Mouse (Mus musculus) lung, postnatal 0 days (tissue): Measurements from ENCODE around the gene Gpatch3.

ENCODE experiments used
- CTCF ChIP-seq: IDR thresholded peaks from 2 replicates; pipeline ENCODE4 v1.5.1; 2016; ENCODE audit warnings: antibody characterized with exemption, mild to moderate bottlenecking
- EP300 ChIP-seq: IDR thresholded peaks from 2 replicates; pipeline ENCODE4 v1.6.1; 2016; ENCODE audit warnings: antibody characterized with exemption, mild to moderate bottlenecking, control low read depth

DNA sequence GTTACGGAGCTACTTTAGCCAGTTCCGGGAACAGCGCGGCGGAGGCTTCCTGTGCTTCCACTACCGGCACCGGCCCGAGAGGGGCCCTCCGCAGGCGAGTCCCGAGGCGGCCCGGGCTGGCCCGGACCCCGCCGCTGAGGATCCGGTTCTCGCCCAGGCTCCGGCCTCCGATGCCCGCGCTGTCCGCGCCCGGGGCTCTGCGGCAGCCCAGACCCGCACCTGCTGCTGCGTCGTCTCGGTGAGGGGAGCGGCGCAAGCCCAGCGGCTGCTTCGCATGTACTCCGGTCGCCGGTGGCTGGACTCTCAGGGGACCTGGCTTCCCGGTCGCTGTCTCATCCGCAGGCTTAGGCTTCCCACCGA is 278 bp downstream of the Gpatch3 start:
- TF ChIP-seq CTCF (no peak), EP300 (no peak)
